Mouse (Mus musculus): Measurements from ENCODE around the gene Atp6v0a2. TPM values are rescaled to one million over a fixed set of nuclear protein-coding genes. Genes with fewer than 3 reads are reported as not detected.

The Atp6v0a2 gene
- polyA plus RNA-seq, 1 experiment from 2014 or later, result 32.0 TPM

- H3K27me3 ChIP-seq (ENCODE audit: control insufficient read depth, insufficient read depth, low read depth, low read length), result no peaks in the 10 kb centered on the region
- no peaks in the 10 kb centered on the region for H3K4me1 ChIP-seq (ENCODE audit: control insufficient read depth, insufficient read depth, low read length)
- H3K4me2 ChIP-seq (ENCODE audit: low read length), result no peak overlapping the region
- H3K9ac ChIP-seq (ENCODE audit: low read depth, low read length), result no peak overlapping the region
- peaks cover 2% of the 10 kb centered on the region; the same call in 1 of the 2 replicates for H3K36me3 ChIP-seq (ENCODE audit: control insufficient read depth, insufficient read depth, low read length)
- H3K4me3 ChIP-seq (ENCODE audit: low read depth, low read length), result no peak overlapping the region
- H3K27ac ChIP-seq (ENCODE audit: low read length), result no peak overlapping the region
- H3K9me3 ChIP-seq (replicated peaks; ENCODE audit: control insufficient read depth, low read length, poor library complexity, severe bottlenecking), result no peaks in the 10 kb centered on the region
- 91% methylated on average over 17 of the region's 17 CpGs for WGBS
- ATAC-seq, result no peak
Measured at GRCm38 (mm10) chr5:124605041-124605622, 23.2 kb upstream of the Atp6v0a2 start.

- peaks cover 13% of the 10 kb centered on the region for H3K36me3 ChIP-seq (ENCODE audit: control insufficient read depth, insufficient read depth, low read length)
- WGBS, result 69% methylated on average over 10 of the region's 10 CpGs
- H3K9me3 ChIP-seq (replicated peaks; ENCODE audit: control insufficient read depth, low read length, poor library complexity, severe bottlenecking), result no peaks in the 10 kb centered on the region
- no peaks in the 10 kb centered on the region for H3K27me3 ChIP-seq (ENCODE audit: control insufficient read depth, insufficient read depth, low read depth, low read length)
- no peak for ATAC-seq
- H3K9ac ChIP-seq (ENCODE audit: low read depth, low read length), result no peak overlapping the region
- H3K4me1 ChIP-seq (ENCODE audit: control insufficient read depth, insufficient read depth, low read length), result no peaks in the 10 kb centered on the region
- H3K4me3 ChIP-seq (ENCODE audit: low read depth, low read length), result no peak overlapping the region
- H3K27ac ChIP-seq (ENCODE audit: low read length), result no peak overlapping the region
- H3K4me2 ChIP-seq (ENCODE audit: low read length), result no peak overlapping the region
Measured at GRCm38 (mm10) chr5:124610965-124611364, 17.4 kb upstream of the Atp6v0a2 start.

GRCm38 (mm10) chr5:124614709-124615108 is 13.7 kb upstream of the Atp6v0a2 start:
- Histone ChIP-seq H3K4me2 (ENCODE audit: low read length) (no peak overlapping the region), H3K4me3 (ENCODE audit: low read depth, low read length) (no peak overlapping the region), H3K9ac (ENCODE audit: low read depth, low read length) (no peak overlapping the region), H3K4me1 (ENCODE audit: control insufficient read depth, insufficient read depth, low read length) (no peaks in the 10 kb centered on the region), H3K27me3 (ENCODE audit: control insufficient read depth, insufficient read depth, low read depth, low read length) (no peaks in the 10 kb centered on the region), H3K36me3 (ENCODE audit: control insufficient read depth, insufficient read depth, low read length) (peaks cover 15% of the 10 kb centered on the region), H3K27ac (ENCODE audit: low read length) (no peak overlapping the region), H3K9me3 (replicated peaks; ENCODE audit: control insufficient read depth, low read length, poor library complexity, severe bottlenecking) (no peaks in the 10 kb centered on the region)
- WGBS, result 91% methylated on average over 11 of the region's 11 CpGs
- no peak for ATAC-seq

GRCm38 (mm10) chr5:124618711-124619110 is 9.7 kb upstream of the Atp6v0a2 start:
- Histone ChIP-seq H3K9me3 (replicated peaks; ENCODE audit: control insufficient read depth, low read length, poor library complexity, severe bottlenecking) (no peaks in the 10 kb centered on the region), H3K27me3 (ENCODE audit: control insufficient read depth, insufficient read depth, low read depth, low read length) (no peaks in the 10 kb centered on the region), H3K4me2 (ENCODE audit: low read length) (no peak overlapping the region), H3K9ac (ENCODE audit: low read depth, low read length) (no peak overlapping the region), H3K27ac (ENCODE audit: low read length) (no peak overlapping the region), H3K4me3 (ENCODE audit: low read depth, low read length) (no peak overlapping the region), H3K4me1 (ENCODE audit: control insufficient read depth, insufficient read depth, low read length) (no peaks in the 10 kb centered on the region), H3K36me3 (ENCODE audit: control insufficient read depth, insufficient read depth, low read length) (peaks cover 6% of the 10 kb centered on the region; the same call in 1 of the 2 replicates)
- ATAC-seq, result no peak
- 93% methylated on average over 10 of the region's 10 CpGs for WGBS

GRCm38 (mm10) chr5:124621362-124621761 is 7.0 kb upstream of the Atp6v0a2 start:
- WGBS, result 65% methylated on average over 13 of the region's 13 CpGs
- H3K36me3 ChIP-seq (ENCODE audit: control insufficient read depth, insufficient read depth, low read length), result peaks cover 6% of the 10 kb centered on the region

GRCm38 (mm10) chr5:124622890-124623289 is 5.5 kb upstream of the Atp6v0a2 start:
- Histone ChIP-seq H3K27ac (ENCODE audit: low read length) (no peak overlapping the region), H3K27me3 (ENCODE audit: control insufficient read depth, insufficient read depth, low read depth, low read length) (no peaks in the 10 kb centered on the region), H3K9ac (ENCODE audit: low read depth, low read length) (no peak overlapping the region), H3K4me2 (ENCODE audit: low read length) (no peak overlapping the region), H3K4me3 (ENCODE audit: low read depth, low read length) (no peak overlapping the region), H3K4me1 (ENCODE audit: control insufficient read depth, insufficient read depth, low read length) (peaks cover under 1% of the 10 kb centered on the region), H3K36me3 (ENCODE audit: control insufficient read depth, insufficient read depth, low read length) (peaks cover 6% of the 10 kb centered on the region), H3K9me3 (replicated peaks; ENCODE audit: control insufficient read depth, low read length, poor library complexity, severe bottlenecking) (no peaks in the 10 kb centered on the region)
- 87% methylated on average over 15 of the region's 15 CpGs for WGBS
- no peak for ATAC-seq

More at GRCm38 (mm10) chr5:124621362-124621761, 7.0 kb upstream of the Atp6v0a2 start:
- H3K4me1 ChIP-seq (ENCODE audit: control insufficient read depth, insufficient read depth, low read length), result no peaks in the 10 kb centered on the region
- no peak overlapping the region for H3K27ac ChIP-seq (ENCODE audit: low read length)
- no peaks in the 10 kb centered on the region for H3K27me3 ChIP-seq (ENCODE audit: control insufficient read depth, insufficient read depth, low read depth, low read length)
- H3K4me3 ChIP-seq (ENCODE audit: low read depth, low read length), result no peak overlapping the region
- H3K9ac ChIP-seq (ENCODE audit: low read depth, low read length), result no peak overlapping the region
- H3K4me2 ChIP-seq (ENCODE audit: low read length), result no peak overlapping the region
- no peaks in the 10 kb centered on the region for H3K9me3 ChIP-seq (replicated peaks; ENCODE audit: control insufficient read depth, low read length, poor library complexity, severe bottlenecking)
- no peak for ATAC-seq

- no peak overlapping the region for H3K27ac ChIP-seq (ENCODE audit: low read length)
- peaks cover 2% of the 10 kb centered on the region for H3K36me3 ChIP-seq (ENCODE audit: control insufficient read depth, insufficient read depth, low read length)
- no peak for ATAC-seq
- no peaks in the 10 kb centered on the region for H3K9me3 ChIP-seq (replicated peaks; ENCODE audit: control insufficient read depth, low read length, poor library complexity, severe bottlenecking)
- H3K9ac ChIP-seq (ENCODE audit: low read depth, low read length), result no peak overlapping the region
- H3K4me1 ChIP-seq (ENCODE audit: control insufficient read depth, insufficient read depth, low read length), result peaks cover 7% of the 10 kb centered on the region
- 90% methylated on average over 9 of the region's 9 CpGs for WGBS
- H3K27me3 ChIP-seq (ENCODE audit: control insufficient read depth, insufficient read depth, low read depth, low read length), result no peaks in the 10 kb centered on the region
- H3K4me2 ChIP-seq (ENCODE audit: low read length), result no peak overlapping the region
- H3K4me3 ChIP-seq (ENCODE audit: low read depth, low read length), result no peak overlapping the region
Measured at GRCm38 (mm10) chr5:124624291-124624690, 4.1 kb upstream of the Atp6v0a2 start.

- no peaks in the 10 kb centered on the region for H3K27me3 ChIP-seq (ENCODE audit: control insufficient read depth, insufficient read depth, low read depth, low read length)
- H3K36me3 ChIP-seq (ENCODE audit: control insufficient read depth, insufficient read depth, low read length), result peaks cover 9% of the 10 kb centered on the region
- no peak overlapping the region for H3K27ac ChIP-seq (ENCODE audit: low read length)
- H3K4me3 ChIP-seq (ENCODE audit: low read depth, low read length), result peak overlapping the region; percentile 97
- peaks cover 19% of the 10 kb centered on the region for H3K4me1 ChIP-seq (ENCODE audit: control insufficient read depth, insufficient read depth, low read length)
- peak overlapping the region; percentile 86 for H3K4me2 ChIP-seq (ENCODE audit: low read length)
- 33% methylated on average over 11 of the region's 11 CpGs for WGBS
- no peak for ATAC-seq
- H3K9ac ChIP-seq (ENCODE audit: low read depth, low read length), result peak overlapping the region; percentile 93
- H3K9me3 ChIP-seq (replicated peaks; ENCODE audit: control insufficient read depth, low read length, poor library complexity, severe bottlenecking), result no peaks in the 10 kb centered on the region
Measured at GRCm38 (mm10) chr5:124629641-124630040, 1.3 kb downstream of the Atp6v0a2 start.

GRCm38 (mm10) chr5:124631685-124632084 is 3.3 kb downstream of the Atp6v0a2 start:
- Histone ChIP-seq H3K4me2 (ENCODE audit: low read length) (no peak overlapping the region), H3K4me1 (ENCODE audit: control insufficient read depth, insufficient read depth, low read length) (peaks cover 19% of the 10 kb centered on the region), H3K27me3 (ENCODE audit: control insufficient read depth, insufficient read depth, low read depth, low read length) (no peaks in the 10 kb centered on the region), H3K27ac (ENCODE audit: low read length) (no peak overlapping the region), H3K9ac (ENCODE audit: low read depth, low read length) (no peak overlapping the region), H3K4me3 (ENCODE audit: low read depth, low read length) (no peak overlapping the region), H3K36me3 (ENCODE audit: control insufficient read depth, insufficient read depth, low read length) (peaks cover 23% of the 10 kb centered on the region), H3K9me3 (replicated peaks; ENCODE audit: control insufficient read depth, low read length, poor library complexity, severe bottlenecking) (no peaks in the 10 kb centered on the region)
- ATAC-seq, result no peak
- WGBS, result 94% methylated on average over 11 of the region's 11 CpGs

Data from midbrain, embryonic 16.5 days (tissue).